Mouse (Mus musculus): ENCODE measurements around the gene Ly6g6e. TPM values are rescaled to one million over a fixed set of nuclear protein-coding genes. Genes with fewer than 3 reads are reported as not detected.
"Not testable (repeated sequence)": the region's sequence is repeated elsewhere in the genome, so short reads cannot be mapped to it uniquely, and the experiment has no call there.

The Ly6g6e gene
- total RNA-seq, 1 experiment from 2014 or later = not detected

DNA sequence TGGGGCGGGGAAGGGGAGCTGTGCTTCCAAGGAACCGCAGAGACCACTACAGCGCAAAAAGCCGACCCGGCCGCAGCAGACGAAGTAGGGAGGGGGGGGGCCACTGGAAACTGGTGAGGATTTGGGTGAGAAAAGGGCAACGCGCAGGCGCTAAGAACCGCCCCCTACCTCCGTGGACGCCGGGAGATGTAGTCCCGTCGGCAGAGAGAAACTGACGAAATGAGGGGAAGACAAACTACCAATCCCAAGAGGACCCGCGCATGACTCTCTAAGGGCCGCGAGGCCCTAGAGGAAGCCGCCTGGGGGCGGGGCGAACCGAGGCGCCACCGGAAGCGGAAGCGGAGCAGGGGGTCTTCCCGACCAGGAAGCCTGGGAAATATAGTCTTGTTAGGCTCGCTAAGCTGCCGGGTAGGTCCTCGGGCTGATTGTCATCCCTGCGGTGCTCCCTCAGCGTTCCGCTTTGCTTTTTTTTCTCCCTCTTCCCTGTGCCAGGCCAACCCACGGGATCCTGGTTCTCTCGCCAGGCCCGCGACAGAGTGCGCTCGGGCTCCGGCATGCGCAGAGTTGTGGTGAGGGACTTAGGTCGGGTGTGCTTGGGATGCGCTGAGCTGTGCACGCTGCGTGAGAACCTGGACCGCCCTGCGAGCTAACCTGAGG is 44.6 kb downstream of the Ly6g6e start, which contains the start of gene Gpank1:
Gpank1 (plus strand) TSS at position 313 of the 657 bp plus-strand sequence.
- ATAC-seq (ENCODE audit: extremely low read depth, insufficient number of reproducible peaks, low FRiP score, poor library complexity, severe bottlenecking) = peak; percentile 93

DNA sequence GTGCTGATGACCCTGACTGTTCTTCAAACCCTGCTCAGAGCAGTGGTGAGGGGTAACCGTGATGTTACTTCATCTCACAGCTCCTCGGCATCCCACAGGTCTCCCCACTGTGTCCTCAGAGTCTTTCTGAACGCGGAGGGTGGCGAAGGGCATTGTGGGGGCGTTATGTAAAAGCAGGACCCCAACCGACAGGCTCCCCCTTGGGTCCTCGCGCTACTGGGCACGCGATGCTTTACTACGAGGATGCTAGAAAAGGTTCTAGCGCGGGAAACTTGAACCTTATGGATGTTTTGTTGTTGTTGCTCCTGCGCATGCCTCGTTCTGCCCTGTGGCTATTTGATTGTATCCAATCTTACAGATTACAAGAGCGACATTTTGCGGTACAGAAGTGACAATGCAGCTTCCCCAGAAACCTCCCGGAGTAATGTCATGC is 45.2 kb downstream of the Ly6g6e start, which contains the start of gene Csnk2b:
Csnk2b (minus strand) TSS at position 183 of the 433 bp plus-strand sequence.
- no peak for ATAC-seq (ENCODE audit: extremely low read depth, insufficient number of reproducible peaks, low FRiP score, poor library complexity, severe bottlenecking)

- not testable (repeated sequence) for ATAC-seq (ENCODE audit: extremely low read depth, insufficient number of reproducible peaks, low FRiP score, poor library complexity, severe bottlenecking)
Measured at GRCm38 (mm10) chr17:35123287-35123686, 46.6 kb downstream of the Ly6g6e start.

DNA sequence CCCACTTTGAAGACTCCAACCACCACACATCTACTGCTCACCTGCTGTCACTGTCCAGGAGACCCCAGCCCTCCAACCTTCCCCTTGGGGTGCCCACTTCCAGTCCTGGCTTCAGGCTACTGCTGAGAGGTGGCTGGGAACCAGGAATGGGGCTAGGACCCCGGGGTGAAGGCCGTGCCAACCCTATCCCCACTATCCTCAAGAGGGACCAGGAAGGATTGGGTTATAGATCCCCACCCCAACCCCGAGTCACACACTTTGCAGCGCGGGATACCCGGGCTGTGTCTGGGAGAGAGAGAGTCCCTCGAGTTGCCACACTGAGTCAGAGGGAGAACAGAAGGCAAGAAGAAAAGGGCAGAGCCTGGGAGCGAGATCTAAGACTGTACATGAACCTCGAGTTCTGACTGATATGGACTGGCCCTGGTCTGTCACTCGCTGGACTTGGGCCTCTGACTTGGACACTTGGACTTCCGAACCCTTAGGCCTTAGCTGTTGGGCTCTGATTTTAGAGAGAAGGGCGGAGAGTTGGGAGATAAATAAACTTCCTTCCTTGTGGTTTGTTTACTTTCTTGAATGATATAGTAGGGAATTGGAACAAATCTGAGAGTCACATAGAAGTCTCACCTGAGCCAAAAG is 47.7 kb downstream of the Ly6g6e start:
- ATAC-seq (ENCODE audit: extremely low read depth, insufficient number of reproducible peaks, low FRiP score, poor library complexity, severe bottlenecking) = not testable (repeated sequence)

GRCm38 (mm10) chr17:35125081-35125480 is 48.4 kb downstream of the Ly6g6e start:
- peak; percentile 33; the same call in 1 of the 2 replicates for ATAC-seq (ENCODE audit: extremely low read depth, insufficient number of reproducible peaks, low FRiP score, poor library complexity, severe bottlenecking)

- ATAC-seq (ENCODE audit: extremely low read depth, insufficient number of reproducible peaks, low FRiP score, poor library complexity, severe bottlenecking) = no peak
Measured at GRCm38 (mm10) chr17:35125578-35125977, 48.9 kb downstream of the Ly6g6e start.

GRCm38 (mm10) chr17:35126206-35126611 is 49.5 kb downstream of the Ly6g6e start, which contains the start of gene D17H6S53E:
Gene D17H6S53E (plus strand): TSS chr17:35126373.
- ATAC-seq (ENCODE audit: extremely low read depth, insufficient number of reproducible peaks, low FRiP score, poor library complexity, severe bottlenecking) = peak; percentile 46

- ATAC-seq (ENCODE audit: extremely low read depth, insufficient number of reproducible peaks, low FRiP score, poor library complexity, severe bottlenecking) = no peak
Measured at GRCm38 (mm10) chr17:35127017-35127416, 50.3 kb downstream of the Ly6g6e start.

Other genes with a start within 250 kb of the Ly6g6e start
- gene Stk19, start 240.0 kb upstream of the Ly6g6e start, total RNA-seq (2017) = 23.5 and 39.9 TPM in 2 replicates
- 36.1 and 45.8 TPM in 2 replicates for gene Dxo, start 239.9 kb upstream of the Ly6g6e start, total RNA-seq (2017)
- 79.7 and 92.2 TPM in 2 replicates for gene Skiv2l, start 226.7 kb upstream of the Ly6g6e start, total RNA-seq (2017)
- 22.6 and 36.0 TPM in 2 replicates for gene Nelfe, start 226.5 kb upstream of the Ly6g6e start, total RNA-seq (2017)
- 0.58 and 0.98 TPM in 2 replicates for gene Cfb, start 214.4 kb upstream of the Ly6g6e start, total RNA-seq (2017)
- 2.8 and 3.8 TPM in 2 replicates for gene Zbtb12, start 197.4 kb upstream of the Ly6g6e start, total RNA-seq (2017)
- gene Gm20547, start 194.9 kb upstream of the Ly6g6e start, total RNA-seq (2017) = not detected in 2 replicates
- gene C2, start 178.6 kb upstream of the Ly6g6e start, total RNA-seq (2017) = not detected in 2 replicates
- gene Ehmt2, start 178.4 kb upstream of the Ly6g6e start, total RNA-seq (2017) = 87.4 and 99.7 TPM in 2 replicates
- gene Slc44a4, start 162.4 kb upstream of the Ly6g6e start, total RNA-seq (2017) = 0.98 and 1.4 TPM in 2 replicates
- gene Neu1, start 145.6 kb upstream of the Ly6g6e start, total RNA-seq (2017) = 66.7 and 66.9 TPM in 2 replicates
- 5.9 and 8.0 TPM in 2 replicates for gene Hspa1b, start 117.7 kb upstream of the Ly6g6e start, total RNA-seq (2017)
- not detected in 2 replicates for gene Gm20481, start 107.0 kb upstream of the Ly6g6e start, total RNA-seq (2017)
- gene Hspa1a, start 104.7 kb upstream of the Ly6g6e start, total RNA-seq (2017) = 5.6 and 6.4 TPM in 2 replicates
- gene Hspa1l, start 104.2 kb upstream of the Ly6g6e start, total RNA-seq (2017) = not detected in 2 replicates
- gene Lsm2, start 95.0 kb upstream of the Ly6g6e start, total RNA-seq (2017) = 10.1 and 11.4 TPM in 2 replicates
- 243 and 266 TPM in 2 replicates for gene Vars, start 75.9 kb upstream of the Ly6g6e start, total RNA-seq (2017)
- 0.61 and 1.2 TPM in 2 replicates for gene Vwa7, start 60.3 kb upstream of the Ly6g6e start, total RNA-seq (2017)
- gene Sapcd1, start 48.9 kb upstream of the Ly6g6e start, total RNA-seq (2017) = 2.0 and 2.6 TPM in 2 replicates
- gene Msh5, start 30.2 kb upstream of the Ly6g6e start, total RNA-seq (2017) = 4.7 and 7.0 TPM in 2 replicates
- 394 and 439 TPM in 2 replicates for gene Clic1, start 26.9 kb upstream of the Ly6g6e start, total RNA-seq (2017)
- 4.5 and 8.1 TPM in 2 replicates for gene Ddah2, start 17.9 kb upstream of the Ly6g6e start, total RNA-seq (2017)
- 0.49 TPM in 1 of 2 replicates, not detected in the other for gene Ly6g6c, start 11.5 kb upstream of the Ly6g6e start, total RNA-seq (2017)
- gene Mpig6b, start 10.7 kb upstream of the Ly6g6e start, total RNA-seq (2017) = 1.5 and 2.1 TPM in 2 replicates
- gene Ly6g6d, start 1.2 kb downstream of the Ly6g6e start, total RNA-seq (2017) = not detected in 2 replicates
- gene Ly6g6f, start 8.7 kb downstream of the Ly6g6e start, total RNA-seq (2017) = 0.49 TPM in 1 of 2 replicates, not detected in the other
- 33.2 and 43.8 TPM in 2 replicates for gene Abhd16a, start 12.4 kb downstream of the Ly6g6e start, total RNA-seq (2017)
- not detected in 2 replicates for gene Ly6g5c, start 31.4 kb downstream of the Ly6g6e start, total RNA-seq (2017)
- gene Ly6g5b, start 38.5 kb downstream of the Ly6g6e start, total RNA-seq (2017) = 0.58 and 1.5 TPM in 2 replicates
- gene Gpank1, start 44.6 kb downstream of the Ly6g6e start, total RNA-seq (2017) = 73.7 and 74.5 TPM in 2 replicates
- gene Csnk2b, start 45.2 kb downstream of the Ly6g6e start, total RNA-seq (2017) = 214 and 240 TPM in 2 replicates
- 36.5 and 48.5 TPM in 2 replicates for gene D17H6S53E, start 49.5 kb downstream of the Ly6g6e start, total RNA-seq (2017)
- gene Apom, start 55.1 kb downstream of the Ly6g6e start, total RNA-seq (2017) = 0.58 TPM in 1 of 2 replicates, not detected in the other
- gene Bag6, start 58.3 kb downstream of the Ly6g6e start, total RNA-seq (2017) = 159 and 160 TPM in 2 replicates
- gene Prrc2a, start 88.0 kb downstream of the Ly6g6e start, total RNA-seq (2017) = 73.3 and 76.1 TPM in 2 replicates
- 5.3 and 8.0 TPM in 2 replicates for gene Aif1, start 99.2 kb downstream of the Ly6g6e start, total RNA-seq (2017)
- gene Lst1, start 111.5 kb downstream of the Ly6g6e start, total RNA-seq (2017) = 534 and 685 TPM in 2 replicates
- gene Ltb, start 117.5 kb downstream of the Ly6g6e start, total RNA-seq (2017) = 212 and 285 TPM in 2 replicates
- gene Tnf, start 125.1 kb downstream of the Ly6g6e start, total RNA-seq (2017) = 16.4 and 18.2 TPM in 2 replicates
- gene Lta, start 128.4 kb downstream of the Ly6g6e start, total RNA-seq (2017) = 6.6 and 9.9 TPM in 2 replicates
- 2.1 TPM in 1 of 2 replicates, not detected in the other for gene Gm16181, start 143.9 kb downstream of the Ly6g6e start, total RNA-seq (2017)
- gene Atp6v1g2, start 156.8 kb downstream of the Ly6g6e start, total RNA-seq (2017) = 5.0 and 6.5 TPM in 2 replicates
- 10.8 and 11.3 TPM in 2 replicates for gene Nfkbil1, start 158.9 kb downstream of the Ly6g6e start, total RNA-seq (2017)
- gene Ddx39b, start 164.8 kb downstream of the Ly6g6e start, total RNA-seq (2017) = 156 and 158 TPM in 2 replicates
- gene H2-D1, start 185.8 kb downstream of the Ly6g6e start, total RNA-seq (2017) = 2,114 and 2,381 TPM in 2 replicates
- 0.12 TPM in 1 of 2 replicates, not detected in the other for gene H2-Q1, start 243.5 kb downstream of the Ly6g6e start, total RNA-seq (2017)